Mouse (Mus musculus) ovary, postnatal 10 days (tissue): ENCODE results near the gene Ciart.
"Not testable (repeated sequence)": the region's sequence is repeated elsewhere in the genome, so short reads cannot be mapped to it uniquely, and the experiment has no call there.

Experiments used
- DNase-seq: peaks from one replicate; pipeline ENCODE4 v3.0.0; 2022; ENCODE audit warnings: low spot score

Gene Ciart

DNA sequence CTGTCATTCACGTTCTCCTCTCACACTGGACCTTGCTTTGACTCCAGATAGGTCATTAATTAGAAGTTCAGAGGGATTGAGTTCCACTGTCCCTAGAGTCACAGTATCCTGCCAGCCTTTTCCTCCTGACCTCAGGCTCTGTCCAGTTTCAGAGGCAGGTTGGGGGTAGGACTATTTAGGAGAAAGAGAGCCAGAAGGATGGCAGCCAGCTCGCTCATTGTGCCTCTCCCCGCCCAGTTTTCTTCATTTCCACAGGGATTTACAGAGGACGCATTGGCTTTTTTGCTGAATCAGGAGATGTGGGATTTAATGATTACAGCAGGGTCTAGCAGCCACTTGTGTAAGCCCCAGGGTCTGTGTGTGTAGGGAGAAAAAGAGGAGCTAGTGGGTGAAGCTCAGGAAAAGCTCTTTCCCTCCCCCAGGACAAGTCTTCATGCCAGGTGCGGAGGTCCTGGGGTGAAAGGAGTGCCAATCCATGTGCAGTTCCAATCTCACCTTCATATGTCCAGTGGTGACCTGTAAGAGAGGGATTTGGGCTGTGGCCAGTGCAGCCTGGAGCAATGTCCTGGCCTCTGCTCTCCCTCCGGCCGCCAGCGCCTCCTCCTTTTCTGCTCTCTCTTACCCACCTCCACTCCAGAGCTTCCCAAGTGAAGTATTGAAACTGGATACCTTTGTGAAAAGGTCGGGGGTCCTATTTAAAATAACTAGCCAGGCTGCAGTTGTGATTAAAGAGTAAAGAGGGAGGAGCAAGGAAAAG is 19.7 kb upstream of the Ciart start:
- DNase-seq: no peak

DNA sequence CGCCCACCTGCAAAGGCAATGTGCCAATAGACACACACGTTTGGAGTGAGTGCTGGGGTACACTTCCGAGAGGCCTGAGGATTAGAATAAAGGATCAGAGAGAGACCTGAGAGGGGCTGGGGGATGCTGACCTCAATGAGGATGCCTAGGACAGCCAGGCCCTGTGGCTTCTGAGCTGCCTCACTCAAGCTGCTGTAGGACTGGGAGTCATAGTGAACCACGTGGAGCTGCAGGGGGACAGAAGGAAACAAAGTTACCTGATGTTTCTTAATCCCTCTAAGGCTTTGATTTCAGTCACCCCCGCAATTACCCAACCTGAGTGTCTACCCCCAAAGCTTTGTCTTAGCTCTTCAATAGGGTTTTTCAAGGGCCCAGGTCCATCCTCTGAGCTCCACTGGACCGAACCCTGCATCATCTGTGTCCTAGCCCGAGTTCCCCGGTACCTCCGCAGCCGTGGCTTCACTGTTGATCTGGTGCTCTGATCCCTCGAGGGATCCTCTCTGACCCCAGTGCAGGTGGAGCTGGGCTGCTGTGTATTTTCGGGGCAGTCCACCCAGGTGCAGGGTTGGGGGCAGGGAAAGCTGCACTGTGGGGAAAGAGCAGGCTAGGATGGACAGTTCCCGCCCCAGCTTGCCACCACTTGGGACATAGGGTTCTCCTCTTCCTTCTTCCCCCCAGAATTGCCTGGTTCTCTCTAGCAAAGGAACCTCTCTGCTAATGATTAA is 17.9 kb upstream of the Ciart start:
- no peak for DNase-seq

DNA sequence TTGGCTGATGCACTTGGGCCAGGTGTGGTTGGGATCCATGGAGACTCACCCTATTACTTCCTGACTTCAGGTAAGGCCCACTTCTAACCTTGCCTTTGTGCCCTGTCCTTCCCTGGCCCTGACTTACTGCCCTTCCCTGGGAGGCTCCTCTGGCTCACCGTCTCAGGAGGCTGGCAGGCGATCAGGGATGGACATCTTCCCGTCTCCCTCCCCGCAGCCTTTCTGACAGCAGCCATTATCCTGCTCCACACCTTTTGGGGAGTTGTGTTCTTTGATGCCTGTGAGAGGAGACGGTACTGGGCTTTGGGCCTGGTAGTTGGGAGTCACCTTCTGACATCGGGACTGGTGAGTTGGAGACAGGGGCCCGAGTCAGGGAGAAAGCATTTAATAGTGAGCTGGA is 13.4 kb upstream of the Ciart start:
- DNase-seq: not testable (repeated sequence)

DNA sequence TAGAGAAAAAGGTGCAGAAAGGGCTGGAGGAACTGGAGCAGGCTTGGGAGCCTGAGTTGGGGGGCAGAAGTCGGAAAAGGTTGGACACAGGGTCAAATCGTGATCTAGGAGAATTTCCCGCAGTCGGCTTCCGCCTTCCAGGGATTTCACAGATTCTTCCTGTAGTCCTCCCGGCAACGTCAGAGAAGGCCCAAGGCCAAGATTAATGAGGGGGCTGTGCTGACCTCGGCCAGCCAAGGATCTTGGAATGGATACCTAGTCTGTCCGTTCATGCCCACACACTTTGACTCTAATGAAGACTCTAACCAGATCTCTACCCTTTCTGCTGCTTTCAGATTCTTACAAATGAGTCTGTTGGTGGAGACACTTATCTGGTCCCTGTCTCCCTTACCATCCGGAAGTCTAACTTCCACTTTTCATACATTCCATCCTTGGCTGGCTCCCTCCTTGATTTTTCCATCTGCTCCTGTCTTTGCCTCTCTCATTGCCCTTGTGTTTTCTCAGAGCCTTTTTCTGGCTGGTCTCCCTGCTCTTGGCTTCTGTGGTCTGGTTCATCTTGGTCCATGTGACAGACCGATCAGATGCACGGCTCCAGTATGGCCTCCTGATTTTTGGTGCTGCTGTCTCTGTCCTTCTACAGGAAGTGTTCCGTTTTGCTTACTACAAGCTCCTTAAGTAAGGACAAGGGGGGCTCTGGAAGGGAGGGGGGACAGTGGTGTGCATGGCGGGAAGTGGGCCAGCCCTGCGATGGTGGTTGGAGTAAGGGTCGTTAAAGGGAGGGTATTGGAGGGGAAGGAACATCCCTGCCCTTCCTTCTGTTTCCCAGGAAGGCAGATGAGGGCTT is 12.5 kb upstream of the Ciart start:
- no peak for DNase-seq

DNA sequence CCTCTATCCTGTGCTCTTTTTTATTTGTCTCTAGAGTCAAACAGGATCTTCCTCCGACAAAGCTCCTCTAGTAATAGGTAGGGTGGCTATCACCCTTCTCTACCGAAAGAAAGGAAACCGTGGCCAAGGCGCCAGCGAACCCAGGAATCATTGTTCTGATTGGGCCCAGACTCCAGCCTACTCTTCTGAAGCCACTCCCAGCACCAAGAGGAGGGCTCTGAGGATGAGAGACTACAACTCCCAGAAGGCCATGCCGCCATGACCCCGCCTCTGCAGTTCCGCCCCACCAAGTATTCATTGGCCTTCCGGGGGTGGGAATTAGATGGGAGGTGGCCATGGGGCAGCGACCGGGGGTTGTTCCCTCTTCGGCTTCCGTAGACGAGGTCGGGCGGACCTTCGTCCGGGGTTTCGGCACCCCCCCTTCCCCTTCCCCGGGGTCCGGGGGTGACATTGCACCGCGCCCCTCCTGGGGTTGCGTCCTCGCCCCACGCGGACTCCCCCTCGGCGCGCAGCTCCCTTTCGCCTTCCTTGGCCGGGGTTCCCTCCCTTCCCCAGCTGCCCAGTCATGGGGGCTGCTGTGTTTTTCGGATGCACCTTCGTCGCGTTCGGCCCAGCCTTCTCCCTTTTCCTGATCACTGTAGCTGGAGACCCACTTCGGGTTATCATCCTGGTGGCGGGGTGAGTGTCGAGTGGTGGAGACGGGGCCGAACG is 11.7 kb upstream of the Ciart start, which contains the start of gene Aph1a:
Gene Aph1a (plus strand): TSS at position 364 of the 711 bp plus-strand sequence.
- DNase-seq: peak; percentile 70

DNA sequence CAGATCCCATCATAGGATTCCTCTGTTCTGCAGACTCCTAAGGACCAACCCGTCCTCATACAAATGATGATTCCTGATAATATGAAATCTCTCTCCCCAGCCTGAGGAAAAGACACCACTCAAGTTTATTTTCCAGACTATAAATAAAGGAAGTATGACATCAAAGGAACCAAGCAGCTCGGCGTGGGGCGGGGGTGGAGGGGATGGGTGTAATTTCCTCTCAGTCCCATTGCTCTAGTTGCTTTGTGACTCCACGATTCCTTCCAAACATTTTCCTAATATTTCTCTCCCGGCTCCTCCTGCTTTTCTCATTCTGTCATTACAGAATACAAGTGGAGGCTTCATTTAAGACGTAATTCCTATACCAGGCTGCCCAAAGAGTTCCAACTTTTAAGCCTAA is 11.1 kb upstream of the Ciart start:
- DNase-seq: no peak

DNA sequence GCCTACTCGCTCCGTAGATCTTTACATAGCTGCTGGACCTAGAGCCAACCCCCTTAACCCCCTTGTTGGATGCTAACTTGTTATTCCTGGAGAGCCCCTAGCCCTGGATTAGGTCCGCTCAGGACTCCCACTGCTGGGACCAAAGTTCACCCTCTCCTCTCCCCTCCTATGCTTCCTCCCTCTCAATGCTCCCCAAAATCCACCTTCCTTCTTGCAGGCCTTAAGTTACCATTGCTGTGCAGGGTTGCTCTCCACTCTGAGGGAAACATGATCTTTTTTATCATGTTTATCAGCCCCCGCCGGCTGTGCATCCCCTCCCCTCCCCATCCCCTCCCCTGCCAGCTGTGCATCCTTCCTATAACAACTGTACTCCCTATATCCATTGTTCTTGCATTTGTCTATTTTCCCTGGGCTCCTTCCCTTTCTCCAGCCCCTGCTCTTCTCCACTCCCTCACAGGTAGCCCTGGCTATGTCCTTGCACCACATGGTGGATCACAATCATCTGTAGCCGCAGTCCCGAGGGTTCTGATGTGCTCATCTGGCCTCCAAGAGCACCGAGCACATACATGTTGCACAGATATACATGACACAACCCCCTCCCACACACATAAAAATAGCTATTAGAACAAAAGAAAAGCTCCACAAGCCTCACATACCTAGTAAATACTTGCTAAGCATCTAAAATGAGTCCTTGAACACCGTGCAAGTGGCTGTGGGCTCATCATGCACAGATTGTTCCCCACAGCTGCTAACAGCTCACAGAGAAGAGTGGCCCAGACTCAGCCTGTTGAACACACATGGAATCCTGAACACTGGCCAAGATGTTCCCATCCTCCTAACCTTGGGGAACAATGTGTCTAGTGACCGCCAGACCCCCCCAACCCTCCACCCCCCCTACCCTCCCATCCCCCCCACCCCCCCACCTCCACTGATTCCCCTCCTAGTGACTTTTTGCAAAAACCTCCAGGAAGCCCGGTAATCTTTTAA is 10.3 kb upstream of the Ciart start:
- no peak for DNase-seq

DNA sequence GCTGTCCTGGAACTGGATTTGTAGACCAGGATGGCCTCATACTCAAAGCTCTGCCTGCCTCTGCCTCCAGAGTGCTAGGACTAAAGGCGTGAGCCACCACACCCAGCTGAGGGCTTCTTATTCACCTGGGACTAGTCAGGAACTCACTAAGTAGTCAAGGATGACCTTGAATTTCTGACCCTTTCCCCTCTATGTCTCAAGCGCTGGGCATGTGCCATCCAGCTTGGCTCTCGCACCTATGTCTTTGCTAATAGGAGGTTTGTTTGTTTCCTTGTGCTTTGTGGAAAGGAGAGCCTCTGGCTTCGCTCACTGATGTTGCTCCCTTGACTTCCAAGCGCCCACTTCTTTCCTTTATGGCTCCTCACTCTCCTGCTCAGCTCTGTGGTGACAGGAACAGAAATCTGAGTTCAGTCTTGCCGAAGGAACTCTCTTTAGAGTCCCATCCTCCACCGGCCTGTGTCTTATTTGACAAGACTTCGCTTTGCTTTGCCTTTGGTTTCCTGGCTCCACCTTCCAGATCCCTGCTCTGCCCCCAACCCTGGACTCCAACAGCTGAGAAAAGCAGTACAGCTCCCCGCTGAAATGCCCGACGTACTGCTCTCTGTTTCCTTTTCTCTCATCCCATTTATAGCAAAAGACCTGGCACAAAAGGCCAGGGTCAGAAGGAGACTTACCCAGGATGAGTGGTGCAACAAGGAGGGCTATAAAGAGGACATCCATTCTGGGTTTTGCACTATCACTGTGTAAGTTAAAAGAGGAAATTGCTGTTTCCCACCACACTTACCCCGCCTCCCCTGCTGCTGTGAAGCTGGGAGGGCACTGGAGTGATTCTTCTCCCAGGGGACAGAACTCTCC is 9.4 kb upstream of the Ciart start, which contains the start of gene BC028528:
Gene BC028528 (minus strand): TSS at position 795 of the 855 bp plus-strand sequence.
- DNase-seq: no peak

DNA sequence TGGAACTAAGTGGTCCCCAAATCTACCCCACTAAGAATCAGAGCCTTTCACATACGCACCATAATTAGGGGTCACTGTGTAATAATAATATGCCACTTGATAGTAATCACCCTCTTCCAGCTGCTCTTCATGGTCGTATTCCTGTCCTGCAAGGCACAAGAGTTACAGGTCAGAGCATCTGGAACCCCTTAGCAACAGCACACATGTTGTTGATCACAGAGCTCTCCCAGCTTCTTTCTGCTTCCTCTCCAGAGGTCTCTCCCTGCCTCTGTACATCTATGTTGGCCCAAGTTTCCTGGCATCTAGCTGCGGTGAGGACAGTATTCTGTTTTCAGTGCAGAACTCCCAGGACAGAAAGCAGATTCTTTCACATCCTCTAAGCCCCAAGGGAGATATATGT is 7.6 kb upstream of the Ciart start:
- DNase-seq: no peak

DNA sequence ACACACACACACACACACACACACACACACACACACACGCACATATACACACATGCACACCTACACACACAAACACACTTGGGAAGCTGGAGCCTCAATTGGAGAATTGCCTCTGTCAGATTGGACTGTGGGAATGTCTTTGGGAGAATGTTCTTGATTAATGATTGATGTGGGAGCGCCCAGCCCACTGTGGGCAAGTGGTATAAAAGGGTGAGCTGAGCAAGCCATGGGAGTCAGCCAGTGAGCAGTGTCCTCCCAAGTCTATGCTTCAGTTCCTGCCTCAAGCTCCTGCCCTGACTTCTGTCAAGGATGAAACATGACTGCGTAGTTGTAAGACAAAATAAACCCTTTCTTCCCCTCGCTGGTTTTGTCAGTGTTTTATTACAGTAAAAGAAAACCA is 5.5 kb upstream of the Ciart start:
- no peak for DNase-seq

DNA sequence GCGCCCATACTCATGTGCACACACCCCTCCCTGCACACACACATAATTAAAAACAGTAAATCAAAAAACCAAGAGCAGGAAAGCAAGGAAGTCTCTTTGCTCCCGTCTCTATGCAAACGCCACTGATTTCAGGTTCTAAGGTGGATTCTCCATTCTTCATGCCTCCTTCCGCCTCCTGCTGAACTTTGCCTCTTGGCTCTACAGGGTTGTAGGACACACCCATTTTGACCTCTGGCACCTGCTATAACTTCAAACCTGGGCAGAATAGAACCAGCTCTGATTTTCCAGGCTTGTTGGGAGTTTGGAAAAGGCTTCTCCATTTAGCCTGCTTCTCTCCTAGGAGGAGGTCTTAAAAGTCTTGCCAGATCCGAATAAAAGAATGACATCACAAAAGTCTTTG is 2.3 kb upstream of the Ciart start:
- no peak for DNase-seq

DNA sequence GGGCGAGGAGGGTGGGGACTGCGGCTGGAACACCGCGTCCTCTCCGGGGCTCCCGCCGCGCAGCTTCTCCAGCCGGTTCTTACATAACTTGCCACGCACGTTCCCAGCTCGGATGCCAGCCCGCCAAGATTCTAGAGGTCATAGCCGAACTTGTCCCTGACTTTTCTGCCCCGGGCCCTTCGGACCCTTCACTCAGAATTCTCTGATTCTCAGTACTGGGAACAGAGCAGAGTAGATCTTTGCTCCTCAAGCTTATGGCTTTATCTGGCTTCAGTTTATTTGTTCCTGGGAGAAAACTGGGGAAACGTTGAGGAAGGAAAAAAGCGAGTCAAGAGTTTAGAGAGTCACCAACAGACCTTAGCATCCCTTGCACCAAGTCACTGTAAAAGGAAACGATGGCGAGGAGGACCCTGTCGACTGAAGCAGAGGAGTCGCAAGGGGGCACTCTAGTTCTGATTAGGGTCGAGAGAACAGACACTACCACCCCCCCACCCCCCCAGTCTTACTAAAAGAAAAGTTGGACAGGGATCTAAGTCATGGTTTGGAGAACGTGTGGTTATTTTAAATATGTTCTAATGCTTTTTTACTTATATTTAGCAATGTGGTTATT is 870 bp upstream of the Ciart start:
- no peak for DNase-seq

DNA sequence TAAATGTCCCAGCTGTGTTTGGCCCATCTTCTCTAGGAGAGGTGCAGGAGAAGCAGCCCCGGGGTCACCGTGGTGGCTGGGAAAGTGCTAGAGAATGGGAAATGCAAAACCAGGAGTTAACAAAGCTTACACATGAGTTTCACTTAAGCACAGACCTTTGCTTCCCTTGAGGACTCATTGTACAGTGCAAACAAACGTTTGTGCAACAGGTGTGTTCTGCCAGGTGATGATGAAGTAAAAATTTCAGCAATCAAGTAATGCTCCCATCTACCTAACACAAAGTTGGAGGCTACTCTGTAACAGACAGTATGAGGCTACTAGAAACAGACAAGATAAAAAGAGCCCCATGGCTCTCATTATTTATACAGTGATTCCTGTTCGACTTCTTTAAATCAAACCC is 3.0 kb downstream of the Ciart start:
- no peak for DNase-seq

DNA sequence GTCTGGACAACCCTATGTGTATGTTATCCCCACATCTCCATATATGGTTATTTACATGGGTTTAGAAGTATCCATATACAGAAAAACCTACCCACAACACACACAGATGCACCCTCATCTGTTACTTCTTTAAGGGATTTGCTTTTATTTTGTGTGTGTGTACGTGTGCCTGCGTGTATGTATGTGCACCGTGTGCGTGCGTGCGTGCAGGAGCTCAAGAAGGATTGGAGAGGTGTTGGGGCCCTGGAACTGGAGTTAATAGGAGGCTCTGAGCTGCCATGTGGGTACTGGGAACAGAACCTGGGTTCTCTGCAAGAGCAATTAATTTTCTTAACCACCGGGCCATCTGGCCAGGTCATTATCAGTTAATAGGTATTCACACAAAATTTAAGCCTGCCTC is 10.0 kb downstream of the Ciart start:
- no peak for DNase-seq

DNA sequence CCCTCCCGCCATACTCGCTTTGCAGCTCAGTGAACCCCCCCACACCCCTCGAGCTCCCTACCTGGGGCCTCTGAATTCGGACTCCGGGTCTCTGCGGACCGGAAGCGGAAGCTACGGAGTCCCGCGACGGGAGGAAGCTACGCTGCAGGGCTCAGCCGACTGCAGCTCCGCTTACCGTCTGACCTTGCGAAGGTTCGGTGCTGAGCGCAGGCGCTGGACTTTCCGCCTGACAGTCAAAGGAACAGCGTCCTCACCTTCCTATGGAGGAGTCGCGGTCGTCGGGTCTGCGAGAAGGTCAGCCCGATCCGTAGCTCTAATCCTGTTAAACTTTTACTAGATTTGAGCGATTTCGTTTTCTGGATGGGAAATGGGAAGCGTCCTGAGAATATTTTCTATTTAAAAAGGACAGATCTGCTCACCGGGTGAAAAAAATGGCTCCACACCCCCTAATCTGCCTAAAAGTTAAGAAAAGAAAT is 10.6 kb downstream of the Ciart start, which contains the start of gene Mrps21:
Gene Mrps21 (minus strand): TSS at position 128 of the 476 bp plus-strand sequence.
- peak; percentile 71 for DNase-seq

DNA sequence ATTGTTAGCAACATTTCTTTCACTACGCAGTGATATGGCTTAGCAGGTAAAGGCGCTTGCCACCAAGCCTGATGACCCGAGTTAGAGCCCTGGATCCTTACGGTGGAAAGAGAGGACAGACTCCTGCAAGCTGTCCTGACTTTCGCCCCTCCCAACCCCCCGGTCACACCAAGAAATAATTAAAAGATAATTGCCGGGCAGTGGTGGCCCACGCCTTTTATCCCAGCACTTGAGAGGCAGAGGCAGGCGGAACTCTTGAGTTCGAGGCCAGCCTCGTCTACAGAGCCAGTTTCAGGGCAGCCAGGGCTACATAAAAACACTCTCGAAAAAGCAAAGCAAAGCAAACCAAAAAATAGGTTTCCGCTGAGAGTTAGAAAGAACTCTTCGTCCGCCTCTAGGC is 11.1 kb downstream of the Ciart start:
- DNase-seq: no peak

DNA sequence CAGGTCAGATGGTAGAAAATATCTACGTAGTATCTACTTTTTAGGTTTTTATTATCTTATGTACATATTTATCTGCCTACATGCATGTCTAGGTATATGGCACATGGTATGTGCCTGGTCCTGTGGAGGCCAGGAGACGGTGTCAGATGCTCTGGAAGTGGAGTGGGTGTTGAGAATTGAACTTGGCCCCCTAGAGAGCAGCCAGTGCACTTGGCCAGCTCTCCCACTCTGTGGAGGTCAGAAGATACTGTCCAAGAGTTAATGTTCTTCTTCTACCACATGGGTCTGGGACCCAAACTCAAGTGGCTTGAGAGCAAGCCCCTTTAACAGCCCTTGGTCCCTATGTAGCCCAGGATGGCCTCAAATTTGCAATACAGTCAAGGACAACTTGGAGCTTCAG is 14.6 kb downstream of the Ciart start:
- DNase-seq: no peak

DNA sequence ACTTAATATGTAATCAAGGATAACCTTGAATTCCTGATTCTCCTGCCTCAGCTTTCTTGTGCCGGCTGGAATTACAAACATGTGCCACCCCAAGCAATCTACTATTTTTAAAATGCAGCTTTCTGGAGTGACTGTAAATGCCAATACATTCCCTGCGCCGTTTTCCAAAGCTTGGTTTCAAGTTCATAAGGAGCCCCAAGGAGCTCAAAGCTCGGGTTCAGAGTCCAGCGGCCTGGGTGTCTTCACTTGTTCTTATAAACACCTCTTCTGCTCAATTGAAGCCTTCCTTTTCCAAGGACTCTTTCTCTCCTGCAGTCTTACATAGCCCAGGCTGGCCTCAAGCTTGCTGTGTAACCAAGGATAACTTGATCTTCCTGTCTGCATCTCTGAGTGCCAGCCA is 16.0 kb downstream of the Ciart start:
- no peak for DNase-seq

DNA sequence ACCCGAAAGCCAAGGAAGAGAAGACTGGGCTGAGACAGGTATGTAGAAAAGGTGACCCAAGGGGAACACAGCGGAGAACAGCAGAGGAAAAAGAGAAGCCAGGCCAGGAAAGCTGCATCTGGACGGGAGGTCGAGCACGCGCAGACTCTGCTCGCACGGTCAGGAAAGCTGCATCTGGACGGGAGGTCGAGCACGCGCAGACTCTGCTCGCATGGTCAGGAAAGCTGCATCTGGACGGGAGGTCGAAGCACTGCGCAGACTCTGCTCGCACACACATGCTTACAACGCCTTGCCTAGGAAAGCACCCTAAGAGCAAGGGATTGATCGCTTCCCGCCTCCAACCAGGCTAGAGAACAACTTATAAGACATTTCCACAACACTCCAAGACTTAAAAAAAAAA is 16.5 kb downstream of the Ciart start:
- DNase-seq: no peak
